In genomic region chr1:164494215-164494614, GRCm38 (mm10) we compare ENCODE assay signal across 28 mouse cellular contexts. TPM values are rescaled to one million over a fixed set of nuclear protein-coding genes. Genes with fewer than 3 reads are reported as not detected.
DNase-seq lines count a peak whose midpoint lies in the region; ATAC-seq and TF ChIP-seq lines count a peak whose summit lies in the region.
"Had no signal": no experiment of that assay in that cellular context is flagged by ENCODE, and none has a peak within 500 bp of the region (broad histone marks: within the 10 kb centered on the region; RNA-seq: fewer than 3 reads in every experiment).

No protein-coding gene starts in this region.

- TF ChIP-seq CTCF in kidney, adult 2 months (conservative IDR thresholded peaks at IDR 0.05; ENCODE audit: insufficient read depth, insufficient read length, low read depth, low read length), result no peak
- TF ChIP-seq CTCF in E14TG2a.4 (conservative IDR thresholded peaks at IDR 0.05; ENCODE audit: low read length), result no peak

- peak overlapping the region; percentile 65 for H3K27ac ChIP-seq in kidney, adult 2 months (ENCODE audit: insufficient read depth, low read depth, low read length)
- H3K27ac ChIP-seq in hindbrain, embryonic 16.5 days (ENCODE audit: low read depth, low read length), result no peak overlapping the region
- H3K27ac ChIP-seq: embryonic facial prominence, embryonic 13.5 days; forebrain, embryonic 12.5 days; hindbrain, embryonic 10.5 days; hindbrain, embryonic 15.5 days; left cerebral cortex, adult 2 months; limb, embryonic 12.5 days; liver, embryonic 15.5 days; midbrain, embryonic 10.5 days; midbrain, embryonic 15.5 days; neural tube, embryonic 15.5 days had no signal

- no peaks in the 10 kb centered on the region for H3K36me3 ChIP-seq in kidney, adult 2 months (ENCODE audit: control insufficient read depth, insufficient read depth, low read length)
- no peaks in the 10 kb centered on the region for H3K36me3 ChIP-seq in E14TG2a.4 (ENCODE audit: insufficient read depth, low read length)
- H3K36me3 ChIP-seq in hindbrain, embryonic 16.5 days (ENCODE audit: control insufficient read depth, insufficient read depth, low read length), result no peaks in the 10 kb centered on the region
- H3K36me3 ChIP-seq: embryonic facial prominence, embryonic 13.5 days; forebrain, embryonic 12.5 days; heart, embryonic 13.5 days; hindbrain, embryonic 10.5 days; hindbrain, embryonic 15.5 days; limb, embryonic 12.5 days; liver, embryonic 15.5 days; midbrain, embryonic 10.5 days; midbrain, embryonic 15.5 days; neural tube, embryonic 15.5 days had no signal

- H3K4me2 ChIP-seq in hindbrain, embryonic 16.5 days (ENCODE audit: low read length), result no peak overlapping the region
- H3K4me2 ChIP-seq: embryonic facial prominence, embryonic 13.5 days; forebrain, embryonic 12.5 days; heart, embryonic 13.5 days; hindbrain, embryonic 15.5 days; limb, embryonic 12.5 days; liver, embryonic 15.5 days; midbrain, embryonic 15.5 days; neural tube, embryonic 15.5 days had no signal

- peak; percentile 23 for DNase-seq in kidney, adult 2 months
- no peak for DNase-seq in kidney, adult 9 months
- peak; percentile 85 for DNase-seq in ZHBTc4 (ENCODE audit: low read depth, low spot score)
- DNase-seq in B cell, adult 2 months, result no peak
- DNase-seq: adrenal gland, postnatal 10 days; cerebellum, adult 9-10 months; cerebellum, postnatal 36 days; embryo, embryonic 11 days; forebrain, postnatal 0 days; heart, postnatal 14 days; kidney, postnatal 14 days; retina, postnatal 1 day; right cerebral cortex, postnatal 25 days; spleen, adult 18-20 months had no signal

- no peak for TF ChIP-seq POLR2A in kidney, adult 2 months (IDR thresholded peaks at IDR 0.05; ENCODE audit: low read depth, low read length)

- 47% methylated on average over 4 of the region's 4 CpGs for WGBS in kidney, adult 2 months
- WGBS in hindbrain, embryonic 16.5 days, result 70% methylated on average over 4 of the region's 4 CpGs

- no peaks in the 10 kb centered on the region for H3K27me3 ChIP-seq in kidney, adult 2 months (replicated peaks; ENCODE audit: control insufficient read depth, insufficient read depth, low read length)
- H3K27me3 ChIP-seq in E14TG2a.4 (ENCODE audit: insufficient read depth, low read length), result no peaks in the 10 kb centered on the region
- no peaks in the 10 kb centered on the region for H3K27me3 ChIP-seq in hindbrain, embryonic 16.5 days (replicated peaks; ENCODE audit: control insufficient read depth, insufficient read depth, low read length)
- H3K27me3 ChIP-seq: embryonic facial prominence, embryonic 13.5 days; forebrain, embryonic 12.5 days; heart, embryonic 13.5 days; hindbrain, embryonic 15.5 days; limb, embryonic 12.5 days; liver, embryonic 15.5 days; midbrain, embryonic 15.5 days; neural tube, embryonic 15.5 days had no signal

- H3K9me3 ChIP-seq in E14TG2a.4 (ENCODE audit: low read length), result peaks cover 9% of the 10 kb centered on the region
- no peaks in the 10 kb centered on the region for H3K9me3 ChIP-seq in hindbrain, embryonic 16.5 days (ENCODE audit: control insufficient read depth, low read length)
- H3K9me3 ChIP-seq: embryonic facial prominence, embryonic 13.5 days; forebrain, embryonic 12.5 days; heart, embryonic 13.5 days; hindbrain, embryonic 10.5 days; hindbrain, embryonic 15.5 days; limb, embryonic 12.5 days; liver, embryonic 15.5 days; midbrain, embryonic 10.5 days; midbrain, embryonic 15.5 days; neural tube, embryonic 15.5 days had no signal

- ATAC-seq in CD4-positive, CD25-positive, alpha-beta regulatory T cell, adult 4 months, result peak; percentile 10
- no peak for ATAC-seq in hindbrain, embryonic 16.5 days
- ATAC-seq: forebrain, postnatal 0 days; midbrain, embryonic 15.5 days had no signal

- no peak overlapping the region for H3K9ac ChIP-seq in hindbrain, embryonic 16.5 days (ENCODE audit: low read depth, low read length)
- H3K9ac ChIP-seq: embryonic facial prominence, embryonic 13.5 days; forebrain, embryonic 12.5 days; forebrain, postnatal 0 days; heart, embryonic 13.5 days; hindbrain, embryonic 15.5 days; limb, embryonic 12.5 days; liver, embryonic 15.5 days; midbrain, embryonic 15.5 days; neural tube, embryonic 15.5 days had no signal

- no peak overlapping the region for H3K4me3 ChIP-seq in kidney, adult 2 months (ENCODE audit: insufficient read depth, low read depth, low read length)
- H3K4me3 ChIP-seq in E14TG2a.4 (replicated peaks; ENCODE audit: low read length), result peak overlapping the region; percentile 58
- H3K4me3 ChIP-seq in hindbrain, embryonic 16.5 days (ENCODE audit: low read length), result no peak overlapping the region
- H3K4me3 ChIP-seq: embryonic facial prominence, embryonic 13.5 days; forebrain, embryonic 12.5 days; heart, embryonic 13.5 days; hindbrain, embryonic 10.5 days; hindbrain, embryonic 15.5 days; left cerebral cortex, adult 2 months; limb, embryonic 12.5 days; liver, embryonic 15.5 days; midbrain, embryonic 10.5 days; midbrain, embryonic 15.5 days; neural tube, embryonic 15.5 days had no signal

- H3K4me1 ChIP-seq in kidney, adult 2 months (ENCODE audit: control insufficient read depth, insufficient read depth, low read length), result peaks cover 10% of the 10 kb centered on the region
- H3K4me1 ChIP-seq in E14TG2a.4 (replicated peaks; ENCODE audit: low read depth, low read length), result peaks cover 70% of the 10 kb centered on the region
- H3K4me1 ChIP-seq in hindbrain, embryonic 16.5 days (ENCODE audit: control insufficient read depth, insufficient read depth, low read depth, low read length), result no peaks in the 10 kb centered on the region
- H3K4me1 ChIP-seq: embryonic facial prominence, embryonic 13.5 days; forebrain, embryonic 12.5 days; hindbrain, embryonic 15.5 days; limb, embryonic 12.5 days; liver, embryonic 15.5 days; midbrain, embryonic 10.5 days; midbrain, embryonic 15.5 days; neural tube, embryonic 15.5 days had no signal

RNA-seq across cellular contexts. Expression of gene Atp1b1, which starts 36.1 kb away (rescaled TPM):
- polyA plus RNA-seq in kidney, adult 2 months (2012; rRNA removed), result 945 and 1,094 TPM in 2 replicates
- polyA plus RNA-seq in CD4-positive, CD25-positive, alpha-beta regulatory T cell, adult 4 months (2017; shearing (Covaris generic)), result 1 to 10 TPM; 3.4 to 4.1 TPM
- polyA plus RNA-seq in hindbrain, embryonic 16.5 days (2015; fragmentation: Nextera tagmentation; extraction: Ambion mirVana), result 383 and 485 TPM in 2 replicates

Comparison
In these comparisons a context has a peak if more than half of its experiments do, and no peak if none do; other contexts are left out.
1. DNase-seq: peak in kidney, adult 2 months (single experiment) and ZHBTc4 (single experiment); none in kidney, adult 9 months (single experiment) and B cell, adult 2 months (0 of 2).
2. RNA of gene Atp1b1, which starts 36.1 kb away (polyA plus RNA-seq): 945 to 1,094 TPM in kidney, adult 2 months and 383 to 485 TPM in hindbrain, embryonic 16.5 days; 3.4 to 4.1 TPM in CD4-positive, CD25-positive, alpha-beta regulatory T cell, adult 4 months; every median in the first group is over 10 times any median in the second.